Mouse (Mus musculus) 3134 (cell line): ENCODE measurements around the gene Tbx10.
"Not testable (repeated sequence)": the region's sequence is repeated elsewhere in the genome, so short reads cannot be mapped to it uniquely, and the experiment has no call there.

Experiments
- DNase-seq: peaks from one replicate; pipeline ENCODE4 v3.0.0-alpha.2; 2011; ENCODE audit warnings: low spot score; ENCODE audit not compliant: insufficient read length; ENCODE audit errors: extremely low read depth

Tbx10 gene

GRCm38 (mm10) chr19:3974608-3975007 is 17.9 kb upstream of the Tbx10 start:
- DNase-seq, result not testable (repeated sequence)

DNA sequence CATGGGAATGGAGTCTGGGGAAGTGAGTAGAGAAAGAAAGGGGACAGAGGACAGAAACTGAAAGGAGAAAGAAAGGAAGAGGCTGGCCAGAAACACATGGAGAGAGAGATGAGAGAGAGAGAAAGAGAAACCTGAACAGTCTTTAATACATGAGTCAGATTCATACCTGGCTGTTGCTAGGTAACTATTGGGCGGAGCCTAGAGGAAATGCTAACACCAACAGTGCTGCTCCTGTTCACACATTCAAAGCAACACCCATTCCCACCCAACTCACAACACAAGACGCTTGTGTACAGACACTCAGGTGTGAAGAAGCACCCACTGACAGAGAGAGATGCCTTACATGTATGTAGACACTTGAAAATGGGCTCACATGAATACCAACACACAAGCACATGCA is 16.7 kb upstream of the Tbx10 start:
- DNase-seq, result no peak

DNA sequence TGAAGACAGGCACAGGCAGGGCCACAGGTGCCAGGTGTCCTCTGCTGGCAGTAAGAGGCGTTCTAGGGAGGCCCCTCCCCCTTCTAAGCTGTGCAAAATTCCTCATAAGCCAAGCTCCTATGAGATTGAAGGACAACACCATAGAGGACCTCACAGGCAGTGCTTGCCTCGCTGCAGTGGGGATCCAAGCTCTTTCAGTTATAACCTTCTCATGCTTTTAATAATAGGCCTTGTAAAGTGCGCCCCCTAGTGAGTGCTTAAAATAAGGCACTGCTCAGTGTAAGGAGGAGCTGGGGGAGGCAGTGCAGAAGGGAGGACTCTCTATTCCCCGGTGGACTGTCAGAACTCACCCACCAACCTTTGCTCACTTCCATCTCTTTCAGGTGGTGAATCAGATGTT is 12.2 kb upstream of the Tbx10 start:
- DNase-seq, result peak; percentile 29

DNA sequence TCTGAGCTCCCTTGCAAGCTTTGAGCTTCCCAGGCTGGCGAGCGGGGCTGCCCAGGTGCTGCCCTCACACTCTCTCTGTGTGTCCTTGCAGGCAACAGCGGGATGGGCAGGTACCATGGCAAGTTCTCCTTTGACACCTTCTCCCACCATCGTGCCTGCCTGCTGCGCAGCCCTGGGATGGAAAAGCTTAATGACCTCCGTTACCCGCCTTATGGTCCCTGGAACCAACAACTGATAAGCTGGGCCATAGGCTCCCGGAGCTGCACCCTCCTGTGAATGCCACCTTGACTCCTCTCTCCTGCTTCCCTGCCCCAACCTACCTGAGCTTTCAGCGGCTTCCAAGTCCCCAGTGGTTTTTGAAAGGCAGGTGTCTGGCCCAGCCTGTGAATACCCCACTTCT is 11.6 kb upstream of the Tbx10 start:
- no peak for DNase-seq

DNA sequence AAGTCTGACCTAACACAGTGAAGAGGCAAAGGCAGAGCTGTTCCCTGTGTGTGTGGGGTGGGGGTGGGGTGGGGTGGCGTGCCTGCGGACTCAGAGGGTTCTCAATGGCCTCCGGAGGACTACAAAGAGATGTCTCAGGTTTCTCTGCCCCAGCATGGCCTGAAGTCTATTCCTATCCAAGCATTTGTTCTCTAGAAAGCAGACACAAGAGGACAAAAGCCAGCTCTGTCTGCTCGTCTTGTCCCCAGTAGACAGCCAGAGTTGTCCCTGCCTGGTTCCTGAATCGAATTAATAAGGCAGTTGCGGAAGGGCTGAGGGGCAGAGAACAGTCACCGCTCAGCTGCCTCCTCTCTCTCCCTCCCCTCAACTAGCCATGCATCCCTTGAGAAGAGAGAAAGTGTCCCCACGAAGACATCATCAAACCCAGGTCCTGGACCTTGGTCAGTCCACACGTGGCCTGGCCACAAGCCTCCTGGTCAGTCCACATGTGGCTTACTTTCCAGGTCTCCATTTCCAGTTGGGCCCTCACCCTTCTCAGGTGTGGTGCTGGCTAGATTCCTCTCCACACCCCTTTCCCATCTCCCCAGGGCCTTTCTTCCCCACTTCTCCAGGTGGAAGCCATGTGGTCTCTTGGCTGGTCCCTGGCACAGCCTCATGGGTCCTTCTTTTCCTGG is 8.9 kb upstream of the Tbx10 start:
- DNase-seq, result no peak

DNA sequence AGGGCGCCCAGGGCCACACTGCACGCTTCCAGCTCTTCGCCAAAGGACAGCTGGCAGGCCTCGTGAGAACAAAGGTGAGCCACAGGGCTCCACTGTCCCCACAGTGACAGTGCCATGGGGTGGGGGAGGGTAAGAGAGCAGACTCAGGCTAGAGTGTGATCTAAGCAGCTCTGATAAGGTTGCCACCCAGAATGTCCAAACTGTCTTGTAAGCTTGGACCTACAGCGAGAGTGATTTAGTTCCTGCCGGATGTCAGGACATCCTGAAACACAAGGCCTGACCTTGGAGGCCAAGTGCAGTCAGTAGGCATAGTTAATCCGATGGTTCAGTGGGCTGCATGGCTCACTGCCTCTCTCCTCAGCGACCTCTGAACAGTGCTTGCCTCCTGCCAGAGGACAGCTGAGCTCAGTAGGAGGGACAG is 7.3 kb upstream of the Tbx10 start:
- DNase-seq, result no peak

DNA sequence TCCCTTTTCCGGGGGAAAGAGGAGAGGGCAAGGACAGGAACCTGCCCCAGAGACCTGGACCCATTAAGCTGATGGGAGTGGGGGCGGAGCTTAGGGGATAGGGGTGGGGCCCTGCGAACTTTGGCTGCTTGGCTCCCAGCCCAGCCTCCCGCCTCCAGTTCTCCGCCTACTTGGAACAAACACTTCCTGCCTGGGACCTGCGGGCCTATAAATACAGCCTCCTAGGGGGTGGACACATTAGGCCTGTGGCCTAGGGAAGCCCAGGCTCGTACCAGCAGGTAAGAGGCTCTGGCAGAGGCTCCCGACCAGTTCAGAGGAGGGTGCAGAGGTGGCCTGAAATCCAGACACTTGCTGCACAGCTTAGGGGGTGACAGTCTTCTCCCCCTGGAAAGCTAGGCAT is 6.2 kb upstream of the Tbx10 start, which contains the start of gene Acy3:
Acy3 (plus strand) TSS at position 237 of the 400 bp plus-strand sequence.
- peak; percentile 73 for DNase-seq

DNA sequence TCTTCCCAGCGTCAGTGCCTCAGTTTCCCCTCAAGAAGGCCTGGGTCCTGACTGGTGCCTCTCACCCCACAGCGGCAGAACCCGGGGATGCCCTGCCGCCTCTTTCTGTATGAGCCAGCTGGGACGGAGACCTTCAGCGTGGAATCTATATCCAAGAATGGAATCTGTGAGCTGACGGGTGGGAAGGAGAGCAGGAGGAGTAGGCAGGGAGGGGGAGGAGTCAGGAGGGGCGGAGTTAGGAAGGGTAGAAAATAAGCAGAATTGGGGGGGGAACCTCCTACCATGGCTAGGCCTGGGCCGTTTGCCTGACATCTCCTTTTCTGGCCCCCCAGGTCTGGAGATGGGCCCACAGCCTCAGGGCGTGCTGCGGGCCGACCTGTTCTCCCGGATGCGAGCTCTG is 4.5 kb upstream of the Tbx10 start:
- DNase-seq, result no peak

GRCm38 (mm10) chr19:3988750-3989149 is 3.8 kb upstream of the Tbx10 start:
- DNase-seq, result no peak

- DNase-seq, result no peak
Measured at GRCm38 (mm10) chr19:3990804-3991203, 1.7 kb upstream of the Tbx10 start.

DNA sequence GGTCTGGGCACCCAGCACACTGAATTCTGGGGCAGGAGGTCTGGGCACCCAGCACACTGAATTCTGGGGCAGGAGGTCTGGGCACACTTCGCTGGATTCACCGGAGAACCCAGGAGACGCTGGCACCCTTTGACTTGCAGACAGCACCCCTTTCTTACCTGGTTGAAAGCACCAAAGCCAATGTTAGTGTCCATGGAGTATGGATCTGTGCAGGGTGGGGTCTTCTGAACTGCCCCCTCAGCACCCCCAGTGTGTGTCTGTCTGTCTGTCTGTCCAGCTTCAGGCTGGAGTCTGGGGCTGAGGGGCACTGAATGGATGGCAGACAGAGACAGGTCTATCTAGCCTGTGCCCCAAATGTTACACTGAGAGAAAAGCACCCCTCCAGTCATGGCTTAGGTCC is 990 bp upstream of the Tbx10 start:
- no peak for DNase-seq

- no peak for DNase-seq
Measured at GRCm38 (mm10) chr19:3991966-3992365, 586 bp upstream of the Tbx10 start.

DNA sequence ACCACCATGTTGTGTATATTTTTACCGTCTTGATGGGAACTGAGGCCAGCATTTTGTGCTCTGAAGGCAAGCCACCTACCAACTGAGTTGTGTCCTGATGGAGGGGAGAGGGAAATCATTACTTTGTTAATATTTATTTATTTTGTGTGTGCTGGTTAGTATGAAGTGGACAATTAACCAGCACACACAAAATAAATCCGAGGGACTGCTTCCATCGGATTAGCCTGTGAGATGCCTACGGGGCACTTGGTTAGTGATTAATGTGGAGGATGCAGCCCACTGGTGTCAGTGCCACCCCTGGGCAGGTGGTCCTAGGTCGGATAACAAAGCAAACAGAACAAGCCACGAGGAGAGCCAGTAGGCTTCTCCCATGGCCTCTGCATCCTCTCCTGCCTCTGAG is 2.4 kb downstream of the Tbx10 start:
- DNase-seq, result no peak

GRCm38 (mm10) chr19:3995505-3995904 is 3.0 kb downstream of the Tbx10 start:
- DNase-seq, result no peak

DNA sequence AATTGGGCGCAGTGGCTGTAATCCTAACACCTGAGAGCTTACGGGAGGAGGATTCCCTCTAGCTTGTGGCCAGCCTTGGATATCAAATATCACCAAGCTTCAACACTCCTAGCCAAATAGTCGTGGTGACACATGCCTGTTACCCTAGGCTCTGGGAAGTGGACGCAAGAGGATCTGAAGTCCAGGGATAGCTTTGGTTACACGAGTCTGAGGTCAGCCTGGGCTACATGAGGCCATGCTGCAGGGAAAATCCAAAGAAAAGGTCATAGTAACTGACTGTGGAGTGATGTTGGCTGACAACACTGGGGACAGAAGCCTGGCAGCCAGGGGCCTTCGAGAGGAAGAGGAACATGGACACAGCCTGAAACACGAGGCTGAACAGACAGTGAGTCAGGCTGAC is 3.6 kb downstream of the Tbx10 start:
- no peak for DNase-seq

DNA sequence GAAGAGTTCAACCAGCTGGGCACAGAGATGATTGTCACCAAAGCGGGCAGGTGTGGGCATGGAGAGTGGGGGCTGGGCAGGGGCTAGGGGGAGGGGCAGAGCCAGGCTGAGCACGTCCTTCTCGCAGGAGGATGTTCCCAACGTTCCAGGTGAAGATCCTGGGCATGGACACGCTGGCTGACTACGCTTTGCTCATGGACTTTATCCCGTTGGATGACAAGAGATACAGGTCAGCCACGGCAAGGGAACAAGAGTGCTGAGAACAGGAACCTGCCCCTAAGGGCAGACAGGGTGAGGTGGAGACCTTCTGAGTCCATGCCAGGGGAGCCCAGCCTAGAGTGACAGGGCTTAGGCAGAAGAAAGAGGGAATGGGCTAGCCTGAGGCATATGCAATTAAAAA is 4.2 kb downstream of the Tbx10 start:
- no peak for DNase-seq

DNA sequence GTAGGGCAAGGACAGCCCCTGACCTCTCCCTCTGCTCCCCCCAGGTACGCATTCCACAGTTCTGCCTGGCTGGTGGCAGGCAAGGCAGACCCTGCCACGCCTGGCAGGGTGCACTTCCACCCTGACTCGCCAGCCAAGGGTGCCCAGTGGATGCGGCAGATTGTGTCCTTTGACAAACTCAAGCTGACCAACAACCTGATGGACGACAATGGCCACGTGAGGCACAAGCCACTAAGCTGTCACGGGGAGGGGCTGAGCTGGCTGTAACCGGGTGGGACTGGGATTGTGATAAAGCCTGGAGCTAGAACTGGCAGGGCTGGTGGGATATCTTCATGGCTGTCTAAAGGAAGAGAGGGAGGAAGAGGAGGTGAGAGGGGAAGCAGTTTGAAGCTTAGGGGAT is 4.7 kb downstream of the Tbx10 start:
- DNase-seq, result no peak

GRCm38 (mm10) chr19:3998335-3998734 is 5.8 kb downstream of the Tbx10 start:
- no peak for DNase-seq

GRCm38 (mm10) chr19:3999121-3999730 is 6.7 kb downstream of the Tbx10 start:
- no peak for DNase-seq

GRCm38 (mm10) chr19:4000119-4000900 is 7.8 kb downstream of the Tbx10 start, which contains the start of the genes Nudt8 and Gm49405:
Gene Nudt8, plus strand, starts transcription at chr19:4000580.
Gene Gm49405, plus strand, starts transcription at chr19:4000626.
- peak; percentile 97 for DNase-seq

- peak; percentile 28 for DNase-seq
Measured at GRCm38 (mm10) chr19:4000949-4001525, 8.5 kb downstream of the Tbx10 start.
